In the genomic region with DNA sequence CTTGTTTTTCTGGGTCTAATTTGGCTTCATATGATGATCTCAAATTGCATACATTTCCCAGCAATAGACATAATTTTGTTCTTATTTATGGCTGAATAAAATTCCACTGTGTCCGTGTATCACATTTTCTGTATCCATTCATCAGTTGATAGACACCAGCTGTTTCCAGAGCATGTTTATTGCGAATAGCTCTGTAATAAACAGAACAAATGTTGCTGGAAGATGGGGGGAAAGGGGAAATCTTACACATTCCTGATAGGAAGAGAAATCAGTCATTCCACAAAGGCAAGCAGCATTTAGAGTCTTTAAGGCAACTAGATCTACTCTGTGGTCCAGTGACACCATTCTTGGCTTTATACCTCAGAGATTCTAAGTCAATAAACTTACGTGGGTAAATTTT, we compare ENCODE assay signal across 16 mouse cellular contexts.
"Had no signal": no experiment of that assay in that cellular context is flagged by ENCODE, and none has a peak within 500 bp of the region (broad histone marks: within the 10 kb centered on the region; RNA-seq: fewer than 3 reads in every experiment).

No protein-coding gene starts in this region.

- H3K9me3 ChIP-seq: neural tube, embryonic 13.5 days; neural tube, embryonic 15.5 days; stomach, embryonic 15.5 days had no signal

- H3K36me3 ChIP-seq: neural tube, embryonic 13.5 days; neural tube, embryonic 15.5 days; stomach, embryonic 15.5 days had no signal

- H3K4me3 ChIP-seq: neural tube, embryonic 13.5 days; neural tube, embryonic 15.5 days; stomach, embryonic 15.5 days had no signal

- H3K27me3 ChIP-seq: neural tube, embryonic 13.5 days; neural tube, embryonic 15.5 days; stomach, embryonic 15.5 days had no signal

- DNase-seq: retina, postnatal 1 day; right cerebral cortex, adult 18-20 months; right cerebral cortex, postnatal 14 days; right cerebral cortex, postnatal 25 days; right cerebral cortex, postnatal 4 days; spleen, adult 18-20 months; thymus, adult 18-20 months; thymus, adult 2 months; thymus, postnatal 14 days; thymus, postnatal 25 days; thymus, postnatal 36 days; thymus, postnatal 4 days had no signal

- H3K9ac ChIP-seq: neural tube, embryonic 13.5 days; neural tube, embryonic 15.5 days; stomach, embryonic 15.5 days had no signal

- H3K4me1 ChIP-seq: neural tube, embryonic 13.5 days; neural tube, embryonic 15.5 days; stomach, embryonic 15.5 days had no signal

- H3K4me2 ChIP-seq: neural tube, embryonic 13.5 days; neural tube, embryonic 15.5 days; stomach, embryonic 15.5 days had no signal

- H3K27ac ChIP-seq: neural tube, embryonic 13.5 days; neural tube, embryonic 15.5 days; stomach, embryonic 15.5 days; stomach, postnatal 0 days had no signal
